Mouse (Mus musculus) hindbrain, embryonic 13.5 days (tissue): ENCODE data around the gene Map3k14. TPM values are rescaled to one million over a fixed set of nuclear protein-coding genes. Genes with fewer than 3 reads are reported as not detected.

Source experiments
- ATAC-seq: fragments of 200-750 bp; cut with Nextera tagmentation; 2 replicates; pipeline ENCODE4 v1.8.0; 2017; ENCODE audit warnings: moderate TSS enrichment; ENCODE audit not compliant: low FRiP score
- H3K27ac ChIP-seq: fragments of 300-500 bp; sonication (generic); 2 replicates; pipeline ENCODE4 v1.5.1; 2015; ENCODE audit warnings: inconsistent platforms, mild to moderate bottlenecking, moderate library complexity
- H3K27me3 ChIP-seq: fragments of 300-500 bp; sonication (generic); 2 replicates; pipeline ENCODE4 v1.6.1; 2015; ENCODE audit warnings: mild to moderate bottlenecking, inconsistent platforms
- H3K36me3 ChIP-seq: fragments of 300-500 bp; sonication (generic); 2 replicates; pipeline ENCODE4 v1.6.1; 2015; ENCODE audit warnings: mild to moderate bottlenecking, inconsistent platforms
- H3K4me1 ChIP-seq: fragments of 300-500 bp; sonication (generic); replicated peaks from 2 replicates; pipeline ENCODE4 v1.6.1; 2015; ENCODE audit warnings: inconsistent platforms
- H3K4me2 ChIP-seq: fragments of 300-500 bp; sonication (generic); 2 replicates; pipeline ENCODE4 v1.6.1; 2015; ENCODE audit warnings: inconsistent platforms, mild to moderate bottlenecking, moderate library complexity
- H3K4me3 ChIP-seq: fragments of 300-500 bp; sonication (generic); 2 replicates; pipeline ENCODE4 v1.5.1; 2015; ENCODE audit warnings: mild to moderate bottlenecking, inconsistent platforms
- H3K9ac ChIP-seq: fragments of 300-500 bp; sonication (generic); 2 replicates; pipeline ENCODE4 v1.6.1; 2015; ENCODE audit warnings: mild to moderate bottlenecking, inconsistent platforms
- H3K9me3 ChIP-seq: fragments of 300-500 bp; sonication (generic); 2 replicates; pipeline ENCODE4 v1.6.1; 2016; ENCODE audit warnings: inconsistent platforms
- WGBS: fragments of 180-500 bp; shearing (Covaris S2); methylation state at CpG from one replicate; pipeline ENCODE4 v1.1.7; 2015; 5-methylcytosine and 5-hydroxymethylcytosine counted together
- polyA plus RNA-seq: library from polyadenylated mRNA; unstranded; fragments of >200 nt; fragmentation: Nextera tagmentation; extraction: Ambion mirVana; gene quantifications from 2 replicates; pipeline ENCODE4 v1.2.1, GENCODE M21; 2015

The Map3k14 gene
- polyA plus RNA-seq, 1 experiment from 2014 or later: 3.2 TPM

- 42% methylated on average over 3 of the region's 3 CpGs for WGBS
- 0 out of 2 replicates have a peak overlapping the region, but pooled peaks have one; percentile 48 for H3K27ac ChIP-seq
- no peaks in the 10 kb centered on the region for H3K9me3 ChIP-seq
- peaks cover 70% of the 10 kb centered on the region for H3K27me3 ChIP-seq
- 0 out of 2 replicates have a peak, but pooled peaks have one; percentile 1 for ATAC-seq
- peaks cover 42% of the 10 kb centered on the region for H3K4me1 ChIP-seq
- H3K36me3 ChIP-seq: no peaks in the 10 kb centered on the region
- peak overlapping the region; percentile 83 for H3K4me2 ChIP-seq
- H3K9ac ChIP-seq: peak overlapping the region; percentile 76; the same call in 1 of the 2 replicates
- peak overlapping the region; percentile 74 for H3K4me3 ChIP-seq
Observed at GRCm38 (mm10) chr11:103170111-103170493, 97.2 kb downstream of the Map3k14 start.

Other genes with a start within 250 kb of the Map3k14 start
- gene Nmt1, start 239.3 kb downstream of the Map3k14 start, polyA plus RNA-seq: 37.8 and 44.5 TPM in 2 replicates
- 164 and 165 TPM in 2 replicates for gene Dcakd, start 239.1 kb downstream of the Map3k14 start, polyA plus RNA-seq
- gene Plcd3, start 165.8 kb downstream of the Map3k14 start, polyA plus RNA-seq: 1.5 and 1.9 TPM in 2 replicates
- gene Acbd4, start 165.8 kb downstream of the Map3k14 start, polyA plus RNA-seq: 7.3 and 9.0 TPM in 2 replicates
- 3.6 and 4.3 TPM in 2 replicates for gene Hexim1, start 151.2 kb downstream of the Map3k14 start, polyA plus RNA-seq
- gene Hexim2, start 135.0 kb downstream of the Map3k14 start, polyA plus RNA-seq: 21.3 and 22.3 TPM in 2 replicates
- gene Fmnl1, start 96.4 kb downstream of the Map3k14 start, polyA plus RNA-seq: 3.1 and 3.3 TPM in 2 replicates
- 0.87 and 1.3 TPM in 2 replicates for gene 1700023F06Rik, start 58.9 kb downstream of the Map3k14 start, polyA plus RNA-seq
- 0.40 and 0.58 TPM in 2 replicates for gene Spata32, start 49.0 kb downstream of the Map3k14 start, polyA plus RNA-seq
- gene Arhgap27, start 96.2 kb upstream of the Map3k14 start, polyA plus RNA-seq: 3.2 and 3.4 TPM in 2 replicates
- 9.1 TPM in 2 replicates for gene Plekhm1, start 145.2 kb upstream of the Map3k14 start, polyA plus RNA-seq
- gene Lrrc37a, start 237.1 kb upstream of the Map3k14 start, polyA plus RNA-seq: not detected in 2 replicates